Mouse (Mus musculus) forebrain, embryonic 15.5 days (tissue): Measurements from ENCODE around the gene Acsl1. TPM values are rescaled to one million over a fixed set of nuclear protein-coding genes. Genes with fewer than 3 reads are reported as not detected.

Source experiments
- ATAC-seq: fragments of 200-750 bp; cut with Nextera tagmentation; replicated peaks from 2 replicates; pipeline ENCODE4 v1.8.0; 2017; ENCODE audit warnings: mild to moderate bottlenecking, moderate TSS enrichment, moderate library complexity
- H3K27ac ChIP-seq: fragments of 300-500 bp; sonication (generic); replicated peaks from 2 replicates; pipeline ENCODE4 v1.5.1; 2015; ENCODE audit warnings: mild to moderate bottlenecking, inconsistent platforms
- H3K27me3 ChIP-seq: fragments of 300-500 bp; sonication (generic); 2 replicates; pipeline ENCODE4 v1.6.1; 2015; ENCODE audit warnings: inconsistent platforms
- H3K36me3 ChIP-seq: fragments of 300-500 bp; sonication (generic); 2 replicates; pipeline ENCODE4 v1.6.1; 2015; ENCODE audit warnings: mild to moderate bottlenecking, inconsistent platforms
- H3K4me1 ChIP-seq: fragments of 300-500 bp; sonication (generic); 2 replicates; pipeline ENCODE4 v1.6.1; 2015; ENCODE audit warnings: inconsistent platforms
- H3K4me2 ChIP-seq: fragments of 300-500 bp; sonication (generic); replicated peaks from 2 replicates; pipeline ENCODE4 v1.6.1; 2015; ENCODE audit warnings: mild to moderate bottlenecking, inconsistent platforms
- H3K4me3 ChIP-seq: fragments of 300-500 bp; sonication (generic); 2 replicates; pipeline ENCODE4 v1.5.1; 2015; ENCODE audit warnings: mild to moderate bottlenecking, inconsistent platforms
- H3K9ac ChIP-seq: fragments of 300-500 bp; sonication (generic); replicated peaks from 2 replicates; pipeline ENCODE4 v1.6.1; 2015; ENCODE audit warnings: mild to moderate bottlenecking, inconsistent platforms
- H3K9me3 ChIP-seq: fragments of 300-500 bp; sonication (generic); 2 replicates; pipeline ENCODE4 v1.6.1; 2016; ENCODE audit warnings: inconsistent platforms
- WGBS: fragments of 180-500 bp; shearing (Covaris S2); methylation state at CpG from one replicate; pipeline ENCODE4 v1.1.7; 2015; ENCODE audit warnings: mixed read lengths; 5-methylcytosine and 5-hydroxymethylcytosine counted together
- polyA plus RNA-seq: library from polyadenylated mRNA; unstranded; fragments of >200 nt; fragmentation: Nextera tagmentation; extraction: Ambion mirVana; gene quantifications from 2 replicates; pipeline ENCODE4 v1.2.1, GENCODE M21; 2015

The Acsl1 gene
- polyA plus RNA-seq, 1 experiment from 2014 or later: 9.4 TPM

- H3K27me3 ChIP-seq: no peaks in the 10 kb centered on the region
- H3K36me3 ChIP-seq: no peaks in the 10 kb centered on the region
- peak overlapping the region; percentile 52 for H3K4me2 ChIP-seq
- peak overlapping the region; percentile 73 for H3K4me3 ChIP-seq
- peaks cover 13% of the 10 kb centered on the region for H3K4me1 ChIP-seq
- 46% methylated on average over 4 of the region's 4 CpGs for WGBS
- no peak overlapping the region; the same call in 1 of the 2 replicates for H3K27ac ChIP-seq
- ATAC-seq: no peak
- peak overlapping the region; percentile 63; the same call in 1 of the 2 replicates for H3K9ac ChIP-seq
- no peaks in the 10 kb centered on the region for H3K9me3 ChIP-seq
Measured at GRCm38 (mm10) chr8:46551029-46551428, 80.2 kb downstream of the Acsl1 start.

DNA sequence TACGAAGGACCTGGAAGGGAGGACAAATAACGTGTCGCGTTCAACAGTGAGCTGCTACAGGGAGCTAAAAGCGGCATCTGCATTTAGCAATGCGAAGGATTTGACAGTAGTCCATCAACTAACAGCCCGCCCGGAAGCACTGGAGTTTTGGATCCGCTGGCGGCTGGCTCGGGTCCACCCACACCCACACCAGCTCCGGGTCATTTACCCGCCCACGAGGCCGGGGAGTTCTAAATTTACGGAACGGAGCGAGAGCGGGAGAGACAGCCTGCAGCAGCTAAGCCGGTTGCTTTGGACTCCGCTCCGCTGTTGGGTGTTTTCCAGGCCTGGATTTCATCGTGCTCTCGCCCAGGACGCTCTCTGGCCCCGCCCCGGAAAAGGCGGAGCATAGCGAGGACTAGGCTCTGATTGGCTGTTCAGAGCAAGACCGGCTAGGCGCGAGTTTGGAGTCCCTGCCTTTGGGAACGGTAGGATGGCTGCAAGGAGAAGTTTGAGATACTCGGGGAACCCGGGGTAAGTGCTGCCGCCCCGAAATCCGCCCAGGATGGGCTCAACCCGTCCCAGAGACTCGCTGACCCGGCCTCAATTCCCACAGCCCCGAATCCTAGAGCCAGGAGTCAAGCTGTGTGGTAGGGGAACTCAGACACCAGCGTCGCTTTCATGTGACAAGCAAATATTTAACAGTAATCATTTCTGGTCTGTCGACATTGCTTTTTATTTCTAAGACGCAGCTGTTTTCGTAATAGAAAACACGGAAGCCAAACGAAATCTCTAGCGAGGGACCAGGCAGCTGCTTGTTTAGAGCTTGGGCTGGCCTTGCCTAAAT is 81.0 kb downstream of the Acsl1 start, which contains the start of gene Cenpu:
Gene Cenpu (plus strand): TSS at position 414 of the 826 bp plus-strand sequence.
- Histone ChIP-seq H3K9me3 (no peaks in the 10 kb centered on the region), H3K27me3 (no peaks in the 10 kb centered on the region), H3K4me1 (peaks cover 13% of the 10 kb centered on the region), H3K36me3 (0 out of 2 replicates have a peak, but pooled peaks cover 3% of the 10 kb centered on the region), H3K4me3 (peak within 1 kb of the TSS; percentile 73), H3K4me2 (peak within 1 kb of the TSS; percentile 79), H3K27ac (peak within 1 kb of the TSS; percentile 86), H3K9ac (peak within 1 kb of the TSS; percentile 63)
- 0% methylated on average over 50 of the region's 50 CpGs for WGBS
- peak; percentile 99 for ATAC-seq

DNA sequence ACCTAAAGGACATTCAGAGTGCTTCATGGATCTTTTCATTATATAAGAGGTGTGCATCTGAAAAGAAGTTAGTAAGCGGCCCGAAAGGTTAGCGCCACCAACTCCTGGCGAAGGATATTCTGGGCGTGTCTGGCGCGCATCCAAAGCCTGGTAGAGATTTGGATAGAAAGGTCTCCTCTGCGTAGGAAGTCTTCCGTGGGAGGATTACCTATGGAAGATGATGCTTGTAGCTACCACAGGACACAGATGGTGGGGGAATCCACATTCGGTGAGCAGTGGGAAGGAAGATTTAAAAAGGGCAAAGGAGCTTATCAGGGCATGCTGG is 81.6 kb downstream of the Acsl1 start:
- 2% methylated on average over 10 of the region's 10 CpGs for WGBS

DNA sequence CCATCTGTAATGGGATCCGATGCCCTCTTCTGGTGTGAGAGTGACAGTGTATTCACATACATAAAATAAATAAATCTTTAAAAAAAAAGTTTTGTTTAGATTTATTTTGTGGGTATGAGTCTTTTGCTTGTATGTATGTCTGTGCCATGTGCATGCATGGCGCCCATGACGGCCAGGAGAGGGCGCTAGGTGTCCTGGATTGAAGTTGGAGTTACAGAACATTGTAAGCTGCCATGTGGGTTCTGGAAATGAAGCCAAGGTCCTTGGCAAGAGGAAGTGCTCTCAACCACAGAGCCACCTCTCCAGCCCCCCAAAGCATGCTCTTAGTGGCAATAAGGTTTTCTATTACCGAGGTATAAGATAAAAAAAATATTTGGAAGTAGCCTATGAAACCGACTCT is 88.6 kb downstream of the Acsl1 start:
- Histone ChIP-seq H3K4me2 (no peak overlapping the region), H3K4me3 (no peak overlapping the region), H3K9me3 (no peaks in the 10 kb centered on the region), H3K36me3 (peaks cover 8% of the 10 kb centered on the region; the same call in 1 of the 2 replicates), H3K9ac (no peak overlapping the region), H3K27ac (no peak overlapping the region), H3K4me1 (no peaks in the 10 kb centered on the region), H3K27me3 (no peaks in the 10 kb centered on the region)
- no peak for ATAC-seq
- 78% methylated on average over 6 of the region's 6 CpGs for WGBS

More for the DNA sequence above, 81.6 kb downstream of the Acsl1 start:
- H3K4me2 ChIP-seq: peak overlapping the region; percentile 79
- 0 out of 2 replicates have a peak, but pooled peaks cover 3% of the 10 kb centered on the region for H3K36me3 ChIP-seq
- H3K9me3 ChIP-seq: no peaks in the 10 kb centered on the region
- H3K9ac ChIP-seq: peak overlapping the region; percentile 49
- ATAC-seq: no peak; the same call in 1 of the 2 replicates
- H3K4me3 ChIP-seq: peak overlapping the region; percentile 73
- H3K27ac ChIP-seq: no peak overlapping the region
- H3K4me1 ChIP-seq: peaks cover 13% of the 10 kb centered on the region
- H3K27me3 ChIP-seq: no peaks in the 10 kb centered on the region

DNA sequence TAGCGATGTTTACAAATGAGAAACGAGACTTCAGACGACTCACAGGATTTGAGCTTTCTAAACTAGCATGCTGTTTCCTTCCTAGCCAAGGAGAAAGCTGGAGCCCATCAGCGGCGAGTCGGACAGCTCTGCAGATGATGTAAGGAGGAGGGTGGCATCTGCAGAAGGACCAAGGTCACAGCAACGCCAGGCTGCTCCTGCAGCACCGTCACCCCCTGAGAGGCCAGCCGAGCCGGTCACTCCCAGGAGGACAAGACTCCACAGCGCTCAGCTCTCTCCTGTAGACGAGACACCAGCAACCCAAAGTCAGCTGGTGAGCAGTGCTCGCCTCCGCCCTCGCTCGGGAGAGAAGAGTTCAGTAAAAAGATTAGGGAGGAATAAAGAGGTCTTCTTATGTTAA is 91.5 kb downstream of the Acsl1 start:
- Histone ChIP-seq H3K27me3 (no peaks in the 10 kb centered on the region), H3K36me3 (peaks cover 6% of the 10 kb centered on the region; the same call in 1 of the 2 replicates), H3K4me1 (no peaks in the 10 kb centered on the region), H3K9ac (no peak overlapping the region), H3K4me2 (no peak overlapping the region), H3K27ac (no peak overlapping the region), H3K4me3 (no peak overlapping the region), H3K9me3 (no peaks in the 10 kb centered on the region)
- WGBS: 92% methylated on average over 16 of the region's 16 CpGs
- no peak for ATAC-seq

GRCm38 (mm10) chr8:46566914-46567529 is 96.2 kb downstream of the Acsl1 start:
- no peak overlapping the region for H3K27ac ChIP-seq
- H3K4me2 ChIP-seq: no peak overlapping the region
- H3K9ac ChIP-seq: no peak overlapping the region
- H3K9me3 ChIP-seq: no peaks in the 10 kb centered on the region
- no peak; the same call in 1 of the 2 replicates for ATAC-seq
- WGBS: 73% methylated on average over 7 of the region's 7 CpGs
- peaks cover 6% of the 10 kb centered on the region; the same call in 1 of the 2 replicates for H3K36me3 ChIP-seq
- H3K4me1 ChIP-seq: no peaks in the 10 kb centered on the region
- H3K4me3 ChIP-seq: no peak overlapping the region
- H3K27me3 ChIP-seq: no peaks in the 10 kb centered on the region

DNA sequence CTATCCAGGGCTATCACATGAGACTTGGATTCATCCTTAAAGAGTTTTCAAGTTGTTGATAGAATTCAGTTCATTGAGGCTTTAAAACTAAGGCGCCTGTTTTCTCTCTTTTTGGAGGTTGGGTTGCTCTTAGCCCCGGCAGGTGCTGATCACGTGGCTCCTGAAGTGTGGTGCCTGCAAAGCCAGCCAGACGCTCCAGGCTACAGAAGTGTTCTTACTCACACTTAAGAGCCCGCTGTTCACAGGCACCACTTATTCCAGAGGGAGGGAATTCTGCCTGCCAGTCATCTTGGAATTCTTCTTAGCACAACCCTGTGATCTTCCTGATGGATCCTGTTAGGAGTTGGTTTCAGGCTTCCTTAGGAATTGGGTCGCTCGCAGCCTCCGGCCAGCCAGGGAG is 97.1 kb downstream of the Acsl1 start:
- H3K36me3 ChIP-seq: peaks cover 6% of the 10 kb centered on the region; the same call in 1 of the 2 replicates
- H3K4me3 ChIP-seq: no peak overlapping the region
- H3K27me3 ChIP-seq: no peaks in the 10 kb centered on the region
- no peak overlapping the region for H3K27ac ChIP-seq
- H3K4me1 ChIP-seq: no peaks in the 10 kb centered on the region
- no peak overlapping the region for H3K9ac ChIP-seq
- no peak for ATAC-seq
- WGBS: 85% methylated on average over 8 of the region's 8 CpGs
- H3K9me3 ChIP-seq: no peaks in the 10 kb centered on the region
- no peak overlapping the region for H3K4me2 ChIP-seq

DNA sequence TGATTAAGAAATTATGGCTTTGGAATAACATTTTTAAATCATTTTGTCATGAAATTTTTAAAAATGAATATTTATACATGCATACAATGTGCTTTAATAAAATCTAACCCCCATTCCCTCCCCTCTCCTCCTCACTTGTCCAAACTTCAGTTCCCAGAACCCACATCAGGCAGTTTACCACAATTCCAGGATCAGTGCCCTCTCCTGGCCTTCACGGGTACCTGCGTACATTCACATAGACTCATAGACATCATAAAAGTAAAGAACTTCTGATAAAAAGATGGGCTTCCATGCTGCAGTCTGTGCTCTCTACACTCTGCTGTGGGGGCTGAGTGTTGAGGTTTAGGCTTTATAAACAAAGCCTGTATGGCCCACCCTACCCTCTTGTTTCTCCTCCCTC is 98.1 kb downstream of the Acsl1 start:
- Histone ChIP-seq H3K4me1 (no peaks in the 10 kb centered on the region), H3K27ac (no peak overlapping the region), H3K27me3 (no peaks in the 10 kb centered on the region), H3K36me3 (no peaks in the 10 kb centered on the region), H3K9ac (no peak overlapping the region), H3K4me2 (no peak overlapping the region), H3K9me3 (no peaks in the 10 kb centered on the region), H3K4me3 (no peak overlapping the region)
- ATAC-seq: no peak
- WGBS: 79% methylated on average over 2 of the region's 2 CpGs

DNA sequence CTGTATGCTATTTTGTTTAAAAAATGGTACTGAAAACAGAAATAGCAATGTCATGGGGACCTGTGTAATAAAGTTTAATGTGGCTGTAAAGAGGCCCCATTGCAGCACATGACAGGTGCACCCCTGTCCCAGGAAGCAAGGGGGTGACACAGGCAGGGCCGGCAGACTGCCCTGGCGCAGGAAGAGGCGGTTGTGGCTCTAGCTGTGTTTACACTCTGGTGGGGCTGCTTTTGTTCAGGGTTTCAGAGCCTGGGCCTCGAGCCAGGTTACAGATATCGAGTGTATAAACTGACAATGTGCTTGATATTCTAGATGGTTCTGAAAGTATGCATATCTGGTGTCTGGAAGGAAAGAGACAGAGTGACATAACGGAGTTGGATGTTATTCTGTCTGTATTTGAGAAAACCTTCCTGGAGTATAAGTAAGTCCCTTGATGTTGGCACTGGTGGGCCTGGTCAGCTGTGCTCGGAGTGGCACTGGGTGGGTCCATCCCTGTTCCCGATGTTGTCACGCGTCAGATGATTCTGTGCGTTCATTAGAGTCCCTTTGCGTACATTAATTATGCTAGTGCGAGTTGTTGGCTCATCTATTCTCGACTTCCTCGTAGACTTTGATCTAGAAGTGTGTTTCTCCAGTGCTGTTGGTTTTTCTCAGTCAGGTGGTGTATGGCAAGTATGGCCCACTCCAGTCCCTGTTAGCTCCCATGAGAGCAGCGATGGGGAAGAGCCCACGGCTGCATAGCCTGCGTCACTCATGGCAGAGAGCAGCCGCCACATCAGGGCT is 99.0 kb downstream of the Acsl1 start:
- Histone ChIP-seq H3K36me3 (no peaks in the 10 kb centered on the region), H3K9ac (no peak overlapping the region), H3K4me2 (no peak overlapping the region), H3K27ac (no peak overlapping the region), H3K4me3 (no peak overlapping the region), H3K9me3 (no peaks in the 10 kb centered on the region), H3K4me1 (no peaks in the 10 kb centered on the region), H3K27me3 (no peaks in the 10 kb centered on the region)
- 89% methylated on average over 19 of the region's 19 CpGs for WGBS
- ATAC-seq: no peak

DNA sequence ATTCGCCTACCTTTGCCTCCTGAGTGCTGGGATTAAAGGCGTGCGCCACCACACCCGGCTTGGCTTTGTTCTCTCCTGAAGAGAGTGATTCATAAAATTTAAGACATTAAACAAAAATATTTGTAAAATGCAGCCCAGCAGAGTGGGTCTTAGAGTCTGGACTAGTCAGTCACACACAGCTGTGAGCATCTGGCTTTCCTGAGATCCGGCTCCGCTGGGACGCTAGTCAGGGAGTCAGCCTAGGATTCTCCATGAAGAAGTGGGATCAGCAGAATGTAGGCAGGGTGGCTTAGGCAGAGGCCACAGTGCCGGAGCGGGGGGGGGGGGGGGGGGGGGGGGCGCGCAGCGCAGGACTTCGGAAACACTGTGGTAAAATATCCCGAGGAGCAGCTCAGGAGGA is 99.8 kb downstream of the Acsl1 start:
- 93% methylated on average over 11 of the region's 14 CpGs for WGBS
- Histone ChIP-seq H3K9ac (no peak overlapping the region), H3K4me1 (no peaks in the 10 kb centered on the region), H3K27ac (no peak overlapping the region), H3K4me2 (no peak overlapping the region), H3K4me3 (no peak overlapping the region), H3K27me3 (no peaks in the 10 kb centered on the region), H3K9me3 (no peaks in the 10 kb centered on the region), H3K36me3 (0 out of 2 replicates have a peak, but pooled peaks cover 2% of the 10 kb centered on the region)
- ATAC-seq: no peak

- ATAC-seq: no peak
- Histone ChIP-seq H3K9me3 (no peaks in the 10 kb centered on the region), H3K4me3 (no peak overlapping the region), H3K27me3 (no peaks in the 10 kb centered on the region), H3K4me1 (no peaks in the 10 kb centered on the region), H3K4me2 (no peak overlapping the region), H3K36me3 (peaks cover 22% of the 10 kb centered on the region), H3K9ac (no peak overlapping the region), H3K27ac (no peak overlapping the region)
- 89% methylated on average over 2 of the region's 2 CpGs for WGBS
Measured at GRCm38 (mm10) chr8:46573446-46573845, 102.6 kb downstream of the Acsl1 start.

DNA sequence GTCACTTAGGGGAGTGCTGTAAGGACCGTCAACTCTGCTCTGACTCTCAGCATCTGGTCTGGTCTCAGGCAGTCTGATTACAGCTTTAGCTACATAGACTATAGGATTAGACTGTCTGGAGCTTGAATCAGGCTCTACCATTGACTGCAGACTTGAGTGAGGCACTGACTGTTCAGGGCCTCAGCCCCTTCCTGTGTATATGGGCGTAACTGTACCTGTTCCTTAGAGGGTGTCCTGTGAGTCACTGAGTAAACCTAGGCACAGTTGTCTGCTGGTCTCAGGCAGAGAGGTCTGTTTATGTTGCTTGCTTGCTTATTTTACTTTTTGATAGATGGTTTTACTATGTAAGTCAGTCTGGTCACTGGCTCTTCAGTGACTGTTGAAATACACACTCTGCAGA is 103.1 kb downstream of the Acsl1 start:
- H3K36me3 ChIP-seq: peaks cover 27% of the 10 kb centered on the region
- WGBS: 90% methylated on average over 2 of the region's 2 CpGs
- H3K4me2 ChIP-seq: no peak overlapping the region
- no peak overlapping the region for H3K27ac ChIP-seq
- H3K4me3 ChIP-seq: no peak overlapping the region
- no peaks in the 10 kb centered on the region for H3K4me1 ChIP-seq
- no peaks in the 10 kb centered on the region for H3K27me3 ChIP-seq
- no peaks in the 10 kb centered on the region for H3K9me3 ChIP-seq
- H3K9ac ChIP-seq: no peak overlapping the region
- ATAC-seq: no peak
